Mouse (Mus musculus): Measurements from ENCODE around the gene Selp. TPM values are rescaled to one million over a fixed set of nuclear protein-coding genes. Genes with fewer than 3 reads are reported as not detected.

Gene Selp
- 0.04 and 0.06 TPM in 2 replicates for polyA plus RNA-seq (2012; rRNA removed)

DNA sequence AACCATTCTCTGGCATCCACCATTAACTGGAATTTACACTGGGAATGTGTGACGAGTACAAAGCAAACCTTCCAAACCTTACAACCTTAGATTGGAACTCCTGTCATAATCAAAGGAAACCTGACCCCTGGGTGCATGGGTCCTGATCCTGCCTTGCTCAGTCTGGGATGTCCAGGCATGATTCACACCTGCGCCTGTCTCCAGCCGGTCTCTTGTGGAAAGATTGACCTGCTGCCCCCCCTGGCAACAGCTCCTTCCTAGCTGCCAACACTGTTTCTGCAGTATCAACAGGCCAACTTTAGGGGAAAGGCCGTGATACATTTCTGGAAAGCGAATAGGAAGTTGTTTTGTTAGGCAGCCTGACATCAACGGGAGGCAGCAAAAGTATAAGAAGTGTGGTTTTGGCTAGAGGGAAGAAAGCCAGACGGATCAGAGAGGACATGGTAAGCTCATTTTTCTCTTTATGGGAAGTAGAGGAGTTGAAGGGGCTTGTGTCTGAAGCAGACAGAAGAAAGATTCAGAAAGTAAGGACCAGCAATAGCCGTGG, at the start of gene Selp:
Selp (plus strand) TSS at position 318 of the 547 bp plus-strand sequence.

DNA sequence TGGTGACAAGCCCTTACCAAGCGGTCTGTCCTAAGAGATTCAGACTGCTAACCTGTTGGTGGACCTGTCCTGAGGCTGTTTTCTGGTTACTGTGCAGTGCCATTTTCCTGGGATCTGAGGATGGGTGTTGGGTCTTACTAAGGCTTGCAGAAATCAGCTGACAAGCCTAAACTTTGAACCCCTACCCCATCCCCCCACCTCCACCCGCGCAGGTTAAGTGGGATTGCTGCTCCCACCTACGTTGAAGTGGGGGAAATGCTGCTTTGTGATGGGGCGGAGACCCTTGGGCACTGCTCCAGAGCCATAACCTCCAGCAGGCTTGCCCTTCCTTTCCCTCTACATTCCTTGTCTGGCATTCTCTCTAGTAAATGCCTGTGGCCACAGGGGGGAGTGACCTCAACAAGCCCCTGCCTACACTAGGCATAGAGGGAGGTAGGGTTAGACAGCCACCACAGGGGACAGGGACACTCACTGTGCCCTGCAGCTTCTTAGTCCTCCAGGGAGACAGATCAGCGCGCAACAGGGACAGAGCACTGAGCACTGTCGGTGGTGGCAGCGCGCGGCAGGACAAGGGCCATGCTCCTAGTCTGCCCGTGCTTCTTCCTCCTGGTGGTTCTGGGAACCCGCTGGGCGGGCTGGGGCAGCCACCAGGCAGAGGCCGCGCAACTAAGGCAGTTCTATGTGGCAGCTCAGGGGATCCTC, 36.5 kb downstream of the Selp start, which contains the start of gene F5:
F5 (plus strand) TSS at position 452 of the 702 bp plus-strand sequence.

Other genes with a start within 250 kb of the Selp start
- 12.9 and 17.9 TPM in 2 replicates for gene Scyl3, start 186.2 kb upstream of the Selp start, polyA plus RNA-seq (2012; rRNA removed)
- gene BC055324, start 120.5 kb upstream of the Selp start, polyA plus RNA-seq (2012; rRNA removed) = 21.4 and 34.5 TPM in 2 replicates
- gene Mettl18, start 120.4 kb upstream of the Selp start, polyA plus RNA-seq (2012; rRNA removed) = 6.1 and 8.2 TPM in 2 replicates
- not detected in 2 replicates for gene Sele, start 67.0 kb upstream of the Selp start, polyA plus RNA-seq (2012; rRNA removed)
- gene Sell, start 53.3 kb upstream of the Selp start, polyA plus RNA-seq (2012; rRNA removed) = 0.12 and 0.15 TPM in 2 replicates
- 0.44 and 0.45 TPM in 2 replicates for gene F5, start 36.6 kb downstream of the Selp start, polyA plus RNA-seq (2012; rRNA removed)
- 7.8 and 9.6 TPM in 2 replicates for gene Slc19a2, start 133.8 kb downstream of the Selp start, polyA plus RNA-seq (2012; rRNA removed)
- gene Ccdc181, start 160.3 kb downstream of the Selp start, polyA plus RNA-seq (2012; rRNA removed) = 8.4 and 17.9 TPM in 2 replicates
- 28.7 and 35.2 TPM in 2 replicates for gene Nme7, start 188.9 kb downstream of the Selp start, polyA plus RNA-seq (2012; rRNA removed)
- gene Blzf1, start 192.2 kb downstream of the Selp start, polyA plus RNA-seq (2012; rRNA removed) = 14.1 and 16.5 TPM in 2 replicates